Mouse (Mus musculus) intestine, postnatal 0 days (tissue): ENCODE results near the gene Rtbdn. TPM values are rescaled to one million over a fixed set of nuclear protein-coding genes. Genes with fewer than 3 reads are reported as not detected.
A peak's percentile ranks its signal among the peaks of the same experiment; 100 is the strongest.

Experiments
- ATAC-seq: fragments of 200-750 bp; cut with Nextera tagmentation; 2 replicates; pipeline ENCODE4 v1.8.0; 2017; ENCODE audit warnings: mild to moderate bottlenecking, moderate TSS enrichment, moderate library complexity
- H3K27ac ChIP-seq: fragments of 300-500 bp; sonication (generic); 2 replicates; pipeline ENCODE4 v1.5.1; 2014; ENCODE audit warnings: mild to moderate bottlenecking, low read depth, low read length, moderate library complexity
- H3K27me3 ChIP-seq: fragments of 300-500 bp; sonication (generic); replicated peaks from 2 replicates; pipeline ENCODE4 v1.6.1; 2014; ENCODE audit warnings: low read length, mixed read lengths; ENCODE audit not compliant: control insufficient read depth, insufficient read depth
- H3K36me3 ChIP-seq: fragments of 300-500 bp; sonication (generic); 2 replicates; pipeline ENCODE4 v1.6.1; 2014; ENCODE audit warnings: mild to moderate bottlenecking, moderate library complexity; ENCODE audit not compliant: control insufficient read depth, insufficient read depth
- H3K4me1 ChIP-seq: fragments of 300-500 bp; sonication (generic); replicated peaks from 2 replicates; pipeline ENCODE4 v1.6.1; 2014; ENCODE audit warnings: antibody characterized with exemption, low read length, mixed read lengths; ENCODE audit not compliant: control insufficient read depth, insufficient read depth
- H3K4me2 ChIP-seq: fragments of 300-500 bp; sonication (generic); replicated peaks from 2 replicates; pipeline ENCODE4 v1.6.1; 2014; ENCODE audit warnings: low read depth, mild to moderate bottlenecking, moderate library complexity
- H3K4me3 ChIP-seq: fragments of 300-500 bp; sonication (generic); 2 replicates; pipeline ENCODE4 v1.5.1; 2014; ENCODE audit warnings: low read depth, low read length
- H3K9ac ChIP-seq: fragments of 300-500 bp; sonication (generic); 2 replicates; pipeline ENCODE4 v1.6.1; 2014; ENCODE audit warnings: mild to moderate bottlenecking, low read depth, low read length
- H3K9me3 ChIP-seq: fragments of 300-500 bp; sonication (generic); 2 replicates; pipeline ENCODE4 v1.6.1; 2016; ENCODE audit warnings: mixed run types; ENCODE audit not compliant: control insufficient read depth
- CTCF ChIP-seq: sonication (generic); IDR thresholded peaks from 2 replicates; pipeline ENCODE4 v1.5.1; 2016; ENCODE audit warnings: low read depth, mild to moderate bottlenecking, control low read depth, antibody characterized with exemption, moderate library complexity
- WGBS: fragments of 180-500 bp; shearing (Covaris S2); extraction: QIAGEN DNeasy Blood & Tissue Kit; methylation state at CpG from one replicate; pipeline ENCODE4 v1.1.7; 2014; 5-methylcytosine and 5-hydroxymethylcytosine counted together
- polyA plus RNA-seq: library from polyadenylated mRNA; unstranded; fragments of >200 nt; fragmentation: Nextera tagmentation; extraction: Ambion mirVana; gene quantifications from 2 replicates; pipeline ENCODE4 v1.2.1, GENCODE M21; 2015

Rtbdn gene
- polyA plus RNA-seq, 1 experiment from 2014 or later = 0.12 TPM

DNA sequence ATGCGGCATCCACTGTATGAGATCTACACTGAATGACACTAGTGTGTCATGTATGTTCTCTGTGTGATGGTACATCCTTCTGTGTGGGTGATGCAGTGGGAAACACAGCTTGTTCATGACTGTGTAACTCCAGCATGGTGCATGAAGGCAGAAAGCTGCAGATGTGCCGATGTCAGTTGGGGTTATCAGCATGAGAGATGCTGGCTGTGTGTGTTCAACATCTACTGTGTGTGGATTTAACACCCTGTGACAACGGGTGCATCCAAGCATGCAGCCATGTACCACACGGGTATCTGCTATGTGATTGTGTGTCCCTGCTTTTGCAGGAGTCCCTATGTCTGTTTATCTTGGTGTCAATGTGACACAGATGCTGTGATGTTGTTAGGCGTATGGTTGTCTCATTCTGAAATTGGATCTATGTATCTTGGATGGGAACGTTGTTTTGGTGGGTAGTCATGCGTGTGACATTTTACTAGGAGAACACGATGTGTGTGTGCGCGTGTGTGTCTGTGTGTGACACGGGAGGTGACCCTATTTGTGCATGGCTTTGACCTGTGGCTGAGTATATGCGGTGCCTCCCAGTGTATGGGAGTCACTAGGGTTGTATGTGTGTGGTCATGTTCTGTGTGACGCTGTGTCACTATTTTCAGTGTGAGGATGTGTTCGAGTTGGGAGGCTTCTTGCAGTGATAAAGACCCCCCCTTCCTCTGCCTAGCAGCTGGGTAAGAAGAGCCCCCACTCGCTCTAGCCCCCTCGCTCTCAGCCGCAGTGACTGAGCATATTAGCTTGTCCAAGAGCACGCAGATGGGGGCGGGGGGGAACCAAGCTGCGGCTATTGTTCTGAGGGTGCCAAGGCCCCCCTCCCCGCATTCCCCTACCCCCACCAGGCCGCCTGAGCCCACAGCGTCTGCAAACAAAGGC lies 10.5 kb upstream of the Rtbdn start:
- no peak; the same call in 1 of the 2 replicates for ATAC-seq
- H3K4me2 ChIP-seq = peak overlapping the region; percentile 62
- H3K27ac ChIP-seq = no peak overlapping the region
- H3K27me3 ChIP-seq = peaks cover 62% of the 10 kb centered on the region
- no peaks in the 10 kb centered on the region for H3K9me3 ChIP-seq
- TF ChIP-seq CTCF = no peak
- no peaks in the 10 kb centered on the region for H3K36me3 ChIP-seq
- peak overlapping the region; percentile 35 for H3K4me3 ChIP-seq
- WGBS = 25% methylated on average over 23 of the region's 23 CpGs
- no peak overlapping the region for H3K9ac ChIP-seq
- no peaks in the 10 kb centered on the region for H3K4me1 ChIP-seq

DNA sequence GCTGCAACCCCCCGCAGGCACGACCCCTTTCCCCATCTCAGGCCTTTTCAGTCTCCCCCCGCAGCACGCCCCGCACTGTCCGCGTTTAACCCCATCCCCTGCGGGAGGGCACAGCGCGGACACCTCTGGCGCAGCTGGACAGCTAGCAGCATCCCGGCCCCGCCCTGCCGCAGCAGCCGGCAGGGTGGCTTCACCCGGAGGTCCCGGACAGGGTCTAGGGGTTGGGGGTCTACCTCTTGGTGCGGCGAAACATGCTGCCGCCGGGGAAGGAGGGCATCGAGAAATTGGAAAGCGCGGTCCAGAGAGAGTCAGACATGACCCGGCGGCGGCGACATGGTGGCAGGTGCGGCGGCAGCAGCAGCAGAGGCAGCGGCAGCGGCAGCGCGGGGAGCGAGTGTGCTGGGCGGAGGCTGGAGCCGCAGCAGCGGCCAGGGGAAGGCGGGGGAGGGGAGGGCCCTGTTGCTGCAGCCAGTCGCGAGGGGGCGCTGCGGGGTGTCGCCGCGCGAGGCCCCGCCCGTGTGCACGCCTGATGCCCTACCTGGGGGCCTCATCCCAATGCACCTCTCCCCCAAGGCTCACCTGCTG lies 9.7 kb upstream of the Rtbdn start, which contains the start of gene Mast1:
Gene Mast1 (minus strand): TSS at position 398 of the 585 bp plus-strand sequence.
- no peaks in the 10 kb centered on the region for H3K36me3 ChIP-seq
- ATAC-seq = peak; percentile 36; the same call in 1 of the 2 replicates
- H3K4me2 ChIP-seq = peak within 1 kb of the TSS; percentile 62
- TF ChIP-seq CTCF = peak; percentile 77
- H3K27ac ChIP-seq = no peak within 1 kb of the TSS
- H3K27me3 ChIP-seq = peaks cover 61% of the 10 kb centered on the region
- no peaks in the 10 kb centered on the region for H3K9me3 ChIP-seq
- H3K4me3 ChIP-seq = peak within 1 kb of the TSS; percentile 35
- WGBS = under 1% methylated on average over 48 of the region's 50 CpGs
- no peaks in the 10 kb centered on the region for H3K4me1 ChIP-seq
- H3K9ac ChIP-seq = no peak within 1 kb of the TSS

DNA sequence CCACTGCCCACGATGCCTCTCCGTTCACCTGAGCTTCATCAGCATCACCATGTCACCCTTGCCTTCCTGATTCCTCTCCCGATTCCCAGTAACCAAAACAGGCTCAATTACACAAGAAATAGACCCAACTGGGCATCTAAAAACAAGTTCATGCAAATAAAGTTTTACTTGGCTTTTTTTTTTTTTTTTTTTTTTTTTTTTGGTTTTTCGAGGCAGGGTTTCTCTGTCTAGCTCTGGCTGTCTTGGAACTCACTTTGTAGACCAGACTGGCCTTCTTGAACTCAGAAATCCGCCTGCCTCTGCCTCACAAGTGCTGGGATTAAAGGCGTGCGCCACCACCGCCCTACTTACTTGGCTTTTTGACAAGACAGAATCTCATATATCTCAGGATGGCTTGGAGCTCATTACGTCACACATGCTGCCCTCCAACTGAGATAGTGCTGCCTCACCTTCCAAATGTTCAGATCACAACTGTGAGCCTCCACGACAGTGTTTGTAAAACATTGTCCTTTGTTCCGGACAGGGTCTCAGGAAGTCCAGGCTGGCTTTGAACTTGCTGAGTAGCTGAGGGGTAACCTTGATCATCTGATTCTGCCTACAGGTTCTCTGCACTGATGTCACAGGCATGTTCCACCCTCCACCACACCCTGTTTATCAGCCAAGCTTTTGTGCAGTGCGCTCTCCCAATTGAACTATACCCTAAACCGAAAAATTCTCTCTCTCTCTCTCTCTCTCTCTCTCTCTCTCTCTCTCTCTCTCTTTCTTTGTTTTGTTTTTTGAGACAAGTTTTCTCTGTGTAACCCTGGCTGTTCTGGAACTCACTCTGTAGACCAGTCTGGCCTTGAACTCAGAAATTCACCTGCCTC lies 8.9 kb upstream of the Rtbdn start:
- no peak for TF ChIP-seq CTCF
- no peaks in the 10 kb centered on the region for H3K9me3 ChIP-seq
- H3K4me1 ChIP-seq = no peaks in the 10 kb centered on the region
- H3K27me3 ChIP-seq = peaks cover 59% of the 10 kb centered on the region
- 58% methylated on average over 13 of the region's 13 CpGs for WGBS
- peak overlapping the region; percentile 35; the same call in 1 of the 2 replicates for H3K4me3 ChIP-seq
- peak overlapping the region; percentile 62; the same call in 1 of the 2 replicates for H3K4me2 ChIP-seq
- no peak overlapping the region for H3K27ac ChIP-seq
- no peak overlapping the region for H3K9ac ChIP-seq
- no peaks in the 10 kb centered on the region for H3K36me3 ChIP-seq
- ATAC-seq = no peak

DNA sequence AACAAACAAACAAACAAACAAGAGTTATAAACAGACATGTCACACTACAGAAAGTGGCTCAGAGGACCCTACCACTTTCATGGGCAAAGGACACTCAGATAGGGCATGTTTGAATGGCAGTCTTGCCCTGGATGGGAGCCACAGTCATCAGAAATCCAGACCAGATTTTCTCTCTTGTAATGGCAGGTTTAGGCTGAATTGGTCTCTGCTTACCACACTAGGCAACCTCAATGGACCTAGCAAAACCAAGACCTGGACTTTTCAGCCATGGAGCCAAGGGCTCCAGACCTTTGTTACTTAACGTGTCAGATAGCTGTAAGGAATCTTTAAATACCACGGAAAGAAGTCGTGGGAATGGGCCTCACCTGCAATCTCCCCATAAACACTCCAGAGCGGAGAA lies 3.1 kb upstream of the Rtbdn start:
- H3K27ac ChIP-seq = no peak overlapping the region

DNA sequence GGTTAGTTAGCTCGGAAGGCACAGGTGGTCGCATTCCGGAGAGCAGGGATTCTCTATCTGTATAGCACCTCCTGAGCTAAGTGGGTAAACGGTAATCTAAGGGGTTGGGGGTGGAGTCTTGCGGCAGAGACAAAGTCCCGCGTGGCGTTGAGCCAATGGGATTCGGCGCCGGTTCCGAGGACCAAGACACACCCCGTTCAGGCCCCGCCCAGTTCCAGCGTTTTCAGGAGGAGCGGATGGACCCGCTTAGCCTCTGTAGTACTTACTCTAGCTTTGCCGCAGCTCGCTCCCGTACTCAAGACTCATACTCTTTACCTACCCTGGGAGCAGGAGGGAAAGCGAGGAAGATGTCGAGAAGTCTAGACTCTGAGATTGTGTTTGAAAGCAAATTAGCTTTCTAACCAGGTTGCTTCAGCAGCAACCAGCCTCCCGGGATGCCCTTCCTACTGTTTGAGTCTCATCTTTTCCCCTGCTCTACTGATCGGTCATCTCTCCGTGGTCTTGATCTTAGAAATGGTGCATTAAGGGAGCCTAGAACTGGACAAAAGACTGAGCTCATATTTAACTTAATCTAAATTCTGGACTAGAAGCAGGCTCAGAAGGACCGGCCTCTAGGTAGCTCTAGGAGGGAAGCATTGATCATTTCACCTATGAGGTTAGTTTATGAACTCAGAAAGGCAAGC lies 2.2 kb upstream of the Rtbdn start:
- no peaks in the 10 kb centered on the region for H3K36me3 ChIP-seq
- peak overlapping the region; percentile 27; the same call in 1 of the 2 replicates for H3K4me2 ChIP-seq
- H3K9me3 ChIP-seq = no peaks in the 10 kb centered on the region
- H3K27ac ChIP-seq = no peak overlapping the region
- ATAC-seq = no peak
- TF ChIP-seq CTCF = no peak
- peaks cover 45% of the 10 kb centered on the region for H3K27me3 ChIP-seq
- H3K4me1 ChIP-seq = no peaks in the 10 kb centered on the region
- H3K9ac ChIP-seq = no peak overlapping the region
- peak overlapping the region; percentile 20; the same call in 1 of the 2 replicates for H3K4me3 ChIP-seq
- WGBS = 4% methylated on average over 26 of the region's 26 CpGs

More for the DNA sequence above, 3.1 kb upstream of the Rtbdn start:
- TF ChIP-seq CTCF = no peak
- Histone ChIP-seq H3K9ac (no peak overlapping the region), H3K4me1 (no peaks in the 10 kb centered on the region), H3K36me3 (no peaks in the 10 kb centered on the region), H3K4me2 (no peak overlapping the region), H3K4me3 (no peak overlapping the region), H3K9me3 (no peaks in the 10 kb centered on the region), H3K27me3 (peaks cover 50% of the 10 kb centered on the region)
- ATAC-seq = no peak
- 23% methylated on average over 4 of the region's 4 CpGs for WGBS
